Mouse (Mus musculus): ENCODE results near the gene Lnx1. TPM values are rescaled to one million over a fixed set of nuclear protein-coding genes. Genes with fewer than 3 reads are reported as not detected.

Gene Lnx1
- polyA plus RNA-seq, 1 experiment from 2014 or later, result 0.34 TPM

DNA sequence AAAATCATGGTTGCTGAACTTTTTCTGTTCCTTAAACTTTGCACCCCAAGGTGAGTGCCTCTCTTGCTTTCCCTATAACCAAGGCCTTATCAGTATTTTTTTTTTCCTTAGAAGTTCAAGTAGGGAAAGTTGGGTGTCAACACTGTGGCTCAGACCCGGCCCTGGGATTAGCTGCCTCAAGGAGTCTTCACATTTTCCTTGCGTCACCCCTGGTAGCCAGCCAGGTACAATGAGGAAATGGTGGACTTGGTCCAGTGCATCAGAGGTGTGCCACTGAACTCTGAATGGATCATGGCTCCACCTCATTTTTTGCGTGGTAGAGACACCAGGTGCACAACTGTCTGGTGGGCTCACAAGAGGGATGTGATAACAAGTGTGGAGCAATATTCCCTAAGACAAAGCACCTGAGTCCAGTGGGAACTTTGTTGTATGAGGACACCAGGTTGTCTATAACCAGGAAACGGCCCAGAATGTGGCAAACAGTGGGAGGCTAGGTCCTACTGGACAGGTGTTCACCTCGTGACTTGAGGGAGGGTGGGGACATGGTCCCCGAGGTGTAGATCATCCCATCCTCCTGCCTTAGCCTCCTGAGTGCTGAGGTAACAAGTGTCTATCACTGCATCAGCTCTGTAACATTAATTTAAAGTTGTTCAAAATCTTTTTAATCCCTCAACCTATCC is 10.2 kb downstream of the Lnx1 start:
- ATAC-seq (ENCODE audit: low FRiP score), result no peak
- WGBS, result 85% methylated on average over 6 of the region's 6 CpGs
- no peak overlapping the region for H3K9ac ChIP-seq (ENCODE audit: low read depth, low read length)
- H3K4me1 ChIP-seq (replicated peaks; ENCODE audit: control insufficient read depth, insufficient read depth, low read length), result no peaks in the 10 kb centered on the region
- no peak overlapping the region for H3K27ac ChIP-seq (ENCODE audit: low read depth, low read length)
- H3K9me3 ChIP-seq (ENCODE audit: control insufficient read depth, low read length), result no peaks in the 10 kb centered on the region
- H3K27me3 ChIP-seq (ENCODE audit: control insufficient read depth, insufficient read depth, low read length), result no peaks in the 10 kb centered on the region
- H3K36me3 ChIP-seq (ENCODE audit: control insufficient read depth, insufficient read depth, low read length), result no peaks in the 10 kb centered on the region
- no peak for DNase-seq (ENCODE audit: low spot score)
- no peak overlapping the region for H3K4me3 ChIP-seq (ENCODE audit: low read depth, low read length)
- H3K4me2 ChIP-seq (replicated peaks; ENCODE audit: low read depth, low read length), result no peak overlapping the region

DNA sequence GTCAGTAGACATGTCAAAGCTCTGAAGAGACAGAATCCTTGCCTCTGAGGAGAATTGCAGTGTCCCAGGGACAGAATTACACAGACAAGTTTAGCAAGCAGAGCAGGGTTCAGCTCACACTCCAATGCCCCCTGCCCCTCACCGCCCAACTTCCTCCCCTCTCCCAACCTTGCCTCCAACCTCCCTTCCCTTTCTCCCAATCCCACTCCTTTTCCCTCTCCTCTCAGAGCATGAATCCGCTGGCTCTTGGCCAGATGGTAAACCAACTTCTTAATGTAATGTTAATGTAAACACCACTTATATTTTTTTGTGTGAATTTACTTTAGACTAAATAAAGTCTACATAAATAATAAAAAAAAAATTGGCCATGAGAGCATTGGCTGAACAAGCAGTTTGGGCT is 13.9 kb downstream of the Lnx1 start:
- no peaks in the 10 kb centered on the region for H3K9me3 ChIP-seq (ENCODE audit: control insufficient read depth, low read length)
- no peaks in the 10 kb centered on the region for H3K27me3 ChIP-seq (ENCODE audit: control insufficient read depth, insufficient read depth, low read length)
- no peak overlapping the region for H3K4me2 ChIP-seq (replicated peaks; ENCODE audit: low read depth, low read length)
- H3K9ac ChIP-seq (ENCODE audit: low read depth, low read length), result no peak overlapping the region
- no peaks in the 10 kb centered on the region for H3K36me3 ChIP-seq (ENCODE audit: control insufficient read depth, insufficient read depth, low read length)
- ATAC-seq (ENCODE audit: low FRiP score) (no peak), DNase-seq (ENCODE audit: low spot score) (no peak)
- WGBS, result 93% methylated on average over 2 of the region's 2 CpGs
- no peak overlapping the region for H3K27ac ChIP-seq (ENCODE audit: low read depth, low read length)
- no peak overlapping the region for H3K4me3 ChIP-seq (ENCODE audit: low read depth, low read length)
- no peaks in the 10 kb centered on the region for H3K4me1 ChIP-seq (replicated peaks; ENCODE audit: control insufficient read depth, insufficient read depth, low read length)

DNA sequence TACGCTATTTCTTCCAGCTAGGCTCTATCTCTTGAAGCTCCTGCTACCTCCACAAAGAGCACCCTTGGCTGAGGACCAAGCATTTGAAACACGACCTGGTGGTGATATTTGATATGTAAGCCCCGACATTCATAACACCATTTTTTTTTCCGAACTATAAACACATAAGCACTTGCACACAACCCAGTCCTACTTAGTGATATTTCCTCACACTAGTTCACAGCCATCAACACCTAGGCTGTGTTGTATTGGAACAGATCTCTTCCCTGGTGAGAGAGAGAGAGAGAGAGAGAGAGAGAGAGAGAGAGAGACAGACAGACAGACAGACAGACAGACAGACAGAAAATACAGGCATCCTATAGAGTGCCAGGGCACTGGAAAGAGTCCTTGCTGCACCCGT is 17.8 kb downstream of the Lnx1 start:
- WGBS, result 77% methylated on average over 5 of the region's 5 CpGs

DNA sequence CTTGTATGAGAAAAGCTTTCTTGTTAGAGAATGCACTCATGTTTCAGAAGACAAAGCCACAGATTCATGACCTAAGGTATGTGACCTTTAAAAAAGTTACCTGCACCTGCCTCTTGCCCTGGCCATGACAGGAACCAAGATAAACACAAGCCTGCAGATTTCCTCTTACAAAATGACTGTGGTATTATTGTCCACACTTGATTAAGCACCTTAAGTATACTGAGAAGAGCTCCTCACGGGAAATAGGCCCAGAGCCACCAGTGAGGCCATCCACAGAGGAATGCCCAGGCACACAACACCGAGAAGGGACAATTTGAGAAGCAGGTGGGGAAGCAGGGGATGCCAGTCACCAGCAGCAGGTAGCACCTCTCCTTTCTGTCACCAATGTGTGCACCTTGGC is 18.9 kb downstream of the Lnx1 start:
- Histone ChIP-seq H3K27ac (ENCODE audit: low read depth, low read length) (no peak overlapping the region), H3K9ac (ENCODE audit: low read depth, low read length) (no peak overlapping the region), H3K4me2 (replicated peaks; ENCODE audit: low read depth, low read length) (no peak overlapping the region), H3K36me3 (ENCODE audit: control insufficient read depth, insufficient read depth, low read length) (no peaks in the 10 kb centered on the region), H3K4me3 (ENCODE audit: low read depth, low read length) (no peak overlapping the region), H3K4me1 (replicated peaks; ENCODE audit: control insufficient read depth, insufficient read depth, low read length) (no peaks in the 10 kb centered on the region), H3K9me3 (ENCODE audit: control insufficient read depth, low read length) (no peaks in the 10 kb centered on the region), H3K27me3 (ENCODE audit: control insufficient read depth, insufficient read depth, low read length) (no peaks in the 10 kb centered on the region)
- ATAC-seq (ENCODE audit: low FRiP score) (no peak), DNase-seq (ENCODE audit: low spot score) (no peak)
- 87% methylated on average over 2 of the region's 2 CpGs for WGBS

More for the DNA sequence above, 17.8 kb downstream of the Lnx1 start:
- ATAC-seq (ENCODE audit: low FRiP score) (no peak), DNase-seq (ENCODE audit: low spot score) (no peak)
- no peak overlapping the region for H3K9ac ChIP-seq (ENCODE audit: low read depth, low read length)
- no peaks in the 10 kb centered on the region for H3K9me3 ChIP-seq (ENCODE audit: control insufficient read depth, low read length)
- no peaks in the 10 kb centered on the region for H3K36me3 ChIP-seq (ENCODE audit: control insufficient read depth, insufficient read depth, low read length)
- no peaks in the 10 kb centered on the region for H3K4me1 ChIP-seq (replicated peaks; ENCODE audit: control insufficient read depth, insufficient read depth, low read length)
- H3K27me3 ChIP-seq (ENCODE audit: control insufficient read depth, insufficient read depth, low read length), result no peaks in the 10 kb centered on the region
- H3K4me2 ChIP-seq (replicated peaks; ENCODE audit: low read depth, low read length), result no peak overlapping the region
- H3K4me3 ChIP-seq (ENCODE audit: low read depth, low read length), result no peak overlapping the region
- H3K27ac ChIP-seq (ENCODE audit: low read depth, low read length), result no peak overlapping the region

DNA sequence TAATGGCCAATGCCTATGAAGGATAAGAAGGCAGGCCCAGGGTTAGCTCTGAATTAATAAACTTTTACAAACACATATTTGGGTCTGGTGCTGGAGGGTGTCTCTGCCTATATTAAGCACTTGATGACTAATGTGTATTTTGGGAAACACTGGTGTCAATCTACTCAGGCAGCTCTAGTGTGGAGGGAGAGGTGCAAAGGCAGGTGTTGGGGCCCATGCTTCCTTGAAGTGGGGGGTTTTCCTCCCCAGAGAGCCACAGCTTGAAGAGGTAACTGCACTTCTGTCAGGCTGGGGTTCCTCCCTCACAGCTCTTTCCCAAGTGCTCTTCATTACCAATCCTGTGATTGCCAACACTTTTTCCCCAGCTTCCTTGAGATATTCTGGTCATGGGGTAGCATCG is 20.0 kb downstream of the Lnx1 start:
- DNase-seq (ENCODE audit: low spot score) (no peak), ATAC-seq (ENCODE audit: low FRiP score) (no peak)
- no peaks in the 10 kb centered on the region for H3K27me3 ChIP-seq (ENCODE audit: control insufficient read depth, insufficient read depth, low read length)
- H3K4me1 ChIP-seq (replicated peaks; ENCODE audit: control insufficient read depth, insufficient read depth, low read length), result no peaks in the 10 kb centered on the region
- no peaks in the 10 kb centered on the region for H3K9me3 ChIP-seq (ENCODE audit: control insufficient read depth, low read length)
- H3K9ac ChIP-seq (ENCODE audit: low read depth, low read length), result no peak overlapping the region
- 96% methylated on average over 1 of the region's 1 CpGs for WGBS
- no peaks in the 10 kb centered on the region for H3K36me3 ChIP-seq (ENCODE audit: control insufficient read depth, insufficient read depth, low read length)
- H3K27ac ChIP-seq (ENCODE audit: low read depth, low read length), result no peak overlapping the region
- H3K4me2 ChIP-seq (replicated peaks; ENCODE audit: low read depth, low read length), result no peak overlapping the region
- H3K4me3 ChIP-seq (ENCODE audit: low read depth, low read length), result no peak overlapping the region

DNA sequence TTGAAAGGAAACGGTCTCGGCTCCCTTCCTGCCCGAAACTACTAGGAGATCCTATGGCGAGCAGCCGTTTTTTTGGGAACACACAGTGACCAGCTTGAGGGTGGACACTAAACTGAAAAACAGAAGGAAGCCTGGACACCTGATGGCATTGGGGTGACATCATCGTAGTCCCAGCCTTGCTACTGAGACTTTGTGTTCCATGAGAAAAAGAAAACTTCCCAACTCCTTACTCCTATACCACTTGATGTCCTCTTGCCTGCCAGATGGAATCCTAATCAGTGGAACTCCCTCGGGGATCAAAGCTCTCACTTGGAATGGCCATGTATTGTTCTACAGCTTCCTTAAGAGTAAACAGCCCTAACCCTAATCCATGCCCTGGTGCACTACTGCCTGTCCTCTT is 23.1 kb downstream of the Lnx1 start:
- DNase-seq (ENCODE audit: low spot score) (no peak), ATAC-seq (ENCODE audit: low FRiP score) (no peak)
- Histone ChIP-seq H3K4me3 (ENCODE audit: low read depth, low read length) (no peak overlapping the region), H3K36me3 (ENCODE audit: control insufficient read depth, insufficient read depth, low read length) (no peaks in the 10 kb centered on the region), H3K4me1 (replicated peaks; ENCODE audit: control insufficient read depth, insufficient read depth, low read length) (no peaks in the 10 kb centered on the region), H3K27me3 (ENCODE audit: control insufficient read depth, insufficient read depth, low read length) (no peaks in the 10 kb centered on the region), H3K9me3 (ENCODE audit: control insufficient read depth, low read length) (no peaks in the 10 kb centered on the region), H3K27ac (ENCODE audit: low read depth, low read length) (no peak overlapping the region), H3K9ac (ENCODE audit: low read depth, low read length) (no peak overlapping the region), H3K4me2 (replicated peaks; ENCODE audit: low read depth, low read length) (no peak overlapping the region)
- 84% methylated on average over 7 of the region's 7 CpGs for WGBS

DNA sequence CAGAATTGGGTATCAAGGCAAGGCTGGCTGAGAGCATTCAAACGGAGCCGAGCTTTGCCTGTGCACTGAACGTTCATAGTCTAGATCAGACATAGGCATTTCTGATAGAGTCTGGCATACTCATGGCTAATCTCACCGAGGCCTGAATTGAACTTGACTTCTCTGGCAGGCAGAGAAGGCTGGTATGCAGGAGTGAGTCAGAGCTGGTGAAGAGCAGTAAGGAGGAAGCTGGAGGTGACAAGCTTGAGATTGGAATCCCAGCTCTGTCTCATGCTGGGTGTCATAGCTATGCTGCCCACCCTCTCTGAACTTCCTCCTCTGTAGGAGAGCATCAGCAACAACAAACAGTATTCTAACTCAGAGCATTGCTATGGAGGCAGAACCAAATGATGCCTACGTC is 24.0 kb downstream of the Lnx1 start:
- DNase-seq (ENCODE audit: low spot score) (no peak), ATAC-seq (ENCODE audit: low FRiP score) (no peak)
- Histone ChIP-seq H3K4me2 (replicated peaks; ENCODE audit: low read depth, low read length) (no peak overlapping the region), H3K27ac (ENCODE audit: low read depth, low read length) (no peak overlapping the region), H3K9me3 (ENCODE audit: control insufficient read depth, low read length) (no peaks in the 10 kb centered on the region), H3K27me3 (ENCODE audit: control insufficient read depth, insufficient read depth, low read length) (no peaks in the 10 kb centered on the region), H3K36me3 (ENCODE audit: control insufficient read depth, insufficient read depth, low read length) (no peaks in the 10 kb centered on the region), H3K4me3 (ENCODE audit: low read depth, low read length) (no peak overlapping the region), H3K4me1 (replicated peaks; ENCODE audit: control insufficient read depth, insufficient read depth, low read length) (no peaks in the 10 kb centered on the region), H3K9ac (ENCODE audit: low read depth, low read length) (no peak overlapping the region)
- WGBS, result 93% methylated on average over 5 of the region's 5 CpGs

DNA sequence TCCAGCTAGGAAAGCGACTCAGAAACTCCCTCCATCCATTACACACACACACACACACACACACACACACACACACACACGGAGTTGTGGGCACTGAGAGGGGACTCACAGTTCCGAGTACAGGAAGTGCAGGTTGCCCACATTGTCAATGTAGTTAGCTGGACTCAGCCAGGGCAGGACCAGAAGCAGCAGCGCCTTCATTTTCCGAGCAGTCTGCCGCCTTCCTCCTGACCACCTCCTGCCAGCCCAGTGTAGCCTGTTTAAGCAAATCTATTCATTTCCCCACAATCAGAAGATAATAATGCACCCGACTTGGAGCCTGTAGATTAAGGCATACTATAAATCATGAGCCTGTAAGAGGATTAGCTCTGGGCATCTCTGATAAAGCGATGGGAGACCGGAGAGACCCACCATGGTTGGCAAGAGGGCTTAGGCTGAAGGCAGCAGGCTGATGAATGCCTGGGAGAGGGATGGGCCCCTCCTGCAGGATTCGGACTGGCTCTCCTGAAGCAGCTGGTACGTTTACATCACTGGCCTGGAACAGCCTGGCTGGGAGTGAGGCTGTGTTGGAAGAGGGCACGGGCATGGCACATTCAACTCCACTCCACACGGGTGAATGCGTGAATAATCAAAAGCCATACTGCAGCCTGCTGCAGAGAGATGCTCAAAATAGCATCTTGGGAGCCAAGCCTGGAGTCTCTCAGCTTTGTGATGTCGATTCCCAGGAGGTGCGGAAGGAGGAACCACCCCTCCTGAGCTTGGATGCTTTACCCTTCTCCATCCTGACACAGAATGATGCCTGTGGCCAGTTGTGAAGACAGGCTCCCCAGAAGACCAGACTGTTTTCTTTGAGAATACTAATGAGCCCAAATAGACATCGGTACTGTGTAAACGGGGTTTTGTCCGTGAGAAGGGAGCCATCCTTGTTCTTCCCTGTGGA is 25.0 kb downstream of the Lnx1 start:
- Histone ChIP-seq H3K4me3 (ENCODE audit: low read depth, low read length) (no peak overlapping the region), H3K9me3 (ENCODE audit: control insufficient read depth, low read length) (no peaks in the 10 kb centered on the region), H3K4me1 (replicated peaks; ENCODE audit: control insufficient read depth, insufficient read depth, low read length) (no peaks in the 10 kb centered on the region), H3K9ac (ENCODE audit: low read depth, low read length) (no peak overlapping the region), H3K27me3 (ENCODE audit: control insufficient read depth, insufficient read depth, low read length) (no peaks in the 10 kb centered on the region), H3K4me2 (replicated peaks; ENCODE audit: low read depth, low read length) (no peak overlapping the region), H3K27ac (ENCODE audit: low read depth, low read length) (no peak overlapping the region), H3K36me3 (ENCODE audit: control insufficient read depth, insufficient read depth, low read length) (no peaks in the 10 kb centered on the region)
- no peak for ATAC-seq (ENCODE audit: low FRiP score)
- DNase-seq (ENCODE audit: low spot score), result no peak
- 81% methylated on average over 19 of the region's 19 CpGs for WGBS

DNA sequence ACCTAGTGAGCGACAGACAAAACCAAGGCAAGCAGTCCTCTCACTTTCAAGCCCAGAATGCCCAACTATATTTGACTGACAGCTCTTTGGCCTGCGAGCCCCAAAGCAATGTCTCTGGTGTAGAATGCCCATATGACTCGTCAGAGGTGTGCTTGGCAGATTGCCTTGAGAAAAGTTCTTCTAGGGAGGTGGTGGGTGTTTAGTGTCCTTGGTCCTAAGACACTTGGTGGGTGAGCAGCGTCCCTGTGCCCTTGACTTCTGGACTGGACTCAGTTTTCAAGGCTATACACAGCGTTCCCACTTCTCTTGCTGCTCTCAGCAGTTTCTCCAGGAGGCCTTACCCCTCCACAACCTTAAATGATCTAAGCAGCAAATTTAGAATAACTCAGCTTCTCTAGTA is 30.2 kb downstream of the Lnx1 start:
- ATAC-seq (ENCODE audit: low FRiP score) (no peak), DNase-seq (ENCODE audit: low spot score) (no peak)
- no peaks in the 10 kb centered on the region for H3K4me1 ChIP-seq (replicated peaks; ENCODE audit: control insufficient read depth, insufficient read depth, low read length)
- no peak overlapping the region for H3K9ac ChIP-seq (ENCODE audit: low read depth, low read length)
- no peaks in the 10 kb centered on the region for H3K9me3 ChIP-seq (ENCODE audit: control insufficient read depth, low read length)
- no peaks in the 10 kb centered on the region for H3K36me3 ChIP-seq (ENCODE audit: control insufficient read depth, insufficient read depth, low read length)
- no peak overlapping the region for H3K4me2 ChIP-seq (replicated peaks; ENCODE audit: low read depth, low read length)
- no peaks in the 10 kb centered on the region for H3K27me3 ChIP-seq (ENCODE audit: control insufficient read depth, insufficient read depth, low read length)
- H3K4me3 ChIP-seq (ENCODE audit: low read depth, low read length), result no peak overlapping the region
- H3K27ac ChIP-seq (ENCODE audit: low read depth, low read length), result no peak overlapping the region
- WGBS, result 91% methylated on average over 5 of the region's 5 CpGs
